ENCODE assay signal across 14 mouse cellular contexts in genomic region chr12:116907424-116907823, GRCm38 (mm10).
DNase-seq lines count a peak whose midpoint lies in the region; ATAC-seq lines count a peak whose summit lies in the region.
"Had no signal": no experiment of that assay in that cellular context is flagged by ENCODE, and none has a peak within 500 bp of the region (broad histone marks: within the 10 kb centered on the region; RNA-seq: fewer than 3 reads in every experiment).

No protein-coding gene starts in this region.

- H3K27ac ChIP-seq in forebrain, embryonic 12.5 days, result peak overlapping the region; percentile 57
- peak overlapping the region; percentile 77 for H3K27ac ChIP-seq in hindbrain, embryonic 15.5 days (replicated peaks)
- peak overlapping the region; percentile 69 for H3K27ac ChIP-seq in neural tube, embryonic 14.5 days (ENCODE audit: low read depth, low read length)
- H3K27ac ChIP-seq in intestine, embryonic 16.5 days (ENCODE audit: low read length), result no peak overlapping the region
- H3K27ac ChIP-seq in intestine, embryonic 15.5 days, result no peak overlapping the region
- H3K27ac ChIP-seq: limb, embryonic 10.5 days had no signal

- no peak overlapping the region for H3K4me3 ChIP-seq in forebrain, embryonic 12.5 days (replicated peaks)
- H3K4me3 ChIP-seq in hindbrain, embryonic 15.5 days, result no peak overlapping the region
- H3K4me3 ChIP-seq in neural tube, embryonic 14.5 days (ENCODE audit: low read depth, low read length), result no peak overlapping the region
- no peak overlapping the region for H3K4me3 ChIP-seq in intestine, embryonic 16.5 days (ENCODE audit: low read length)
- no peak overlapping the region for H3K4me3 ChIP-seq in intestine, embryonic 15.5 days (replicated peaks)
- H3K4me3 ChIP-seq: limb, embryonic 10.5 days; megakaryocyte, embryonic 14.5 days had no signal

- no peaks in the 10 kb centered on the region for H3K36me3 ChIP-seq in forebrain, embryonic 12.5 days (replicated peaks)
- H3K36me3 ChIP-seq in hindbrain, embryonic 15.5 days, result no peaks in the 10 kb centered on the region
- no peaks in the 10 kb centered on the region for H3K36me3 ChIP-seq in neural tube, embryonic 14.5 days (ENCODE audit: control insufficient read depth, insufficient read depth, low read length)
- no peaks in the 10 kb centered on the region for H3K36me3 ChIP-seq in intestine, embryonic 16.5 days (ENCODE audit: control insufficient read depth, insufficient read depth, low read length)
- H3K36me3 ChIP-seq in intestine, embryonic 15.5 days, result no peaks in the 10 kb centered on the region
- H3K36me3 ChIP-seq: limb, embryonic 10.5 days had no signal

- DNase-seq in left cerebral cortex, postnatal 14 days (ENCODE audit: low spot score in 2 of 2), result peak; percentile 42 to 62
- DNase-seq in left cerebral cortex, adult 18-20 months (ENCODE audit: low spot score in 2 of 2), result no peak
- no peak for DNase-seq in cerebellum, adult 8-10 months
- DNase-seq: adrenal gland, postnatal 25 days; cerebellum, adult 9-11 months; heart, postnatal 14 days; liver, postnatal 0 days had no signal

- peaks cover 29% of the 10 kb centered on the region for H3K4me1 ChIP-seq in forebrain, embryonic 12.5 days
- peaks cover 27% of the 10 kb centered on the region for H3K4me1 ChIP-seq in hindbrain, embryonic 15.5 days (replicated peaks)
- H3K4me1 ChIP-seq in neural tube, embryonic 14.5 days (ENCODE audit: control insufficient read depth, insufficient read depth, low read length), result peaks cover 11% of the 10 kb centered on the region
- H3K4me1 ChIP-seq in intestine, embryonic 16.5 days (ENCODE audit: control insufficient read depth, insufficient read depth, low read length), result no peaks in the 10 kb centered on the region
- no peaks in the 10 kb centered on the region for H3K4me1 ChIP-seq in intestine, embryonic 15.5 days (replicated peaks)
- H3K4me1 ChIP-seq: limb, embryonic 10.5 days; megakaryocyte, embryonic 14.5 days had no signal

- H3K9me3 ChIP-seq in forebrain, embryonic 12.5 days, result no peaks in the 10 kb centered on the region
- H3K9me3 ChIP-seq in hindbrain, embryonic 15.5 days, result no peaks in the 10 kb centered on the region
- no peaks in the 10 kb centered on the region for H3K9me3 ChIP-seq in neural tube, embryonic 14.5 days (ENCODE audit: control insufficient read depth, low read length)
- no peaks in the 10 kb centered on the region for H3K9me3 ChIP-seq in intestine, embryonic 16.5 days (ENCODE audit: control insufficient read depth, low read length)
- no peaks in the 10 kb centered on the region for H3K9me3 ChIP-seq in intestine, embryonic 15.5 days
- H3K9me3 ChIP-seq: limb, embryonic 10.5 days had no signal

- WGBS in forebrain, embryonic 12.5 days, result 40% methylated on average over 1 of the region's 1 CpGs
- 10% methylated on average over 1 of the region's 1 CpGs for WGBS in hindbrain, embryonic 15.5 days
- 5% methylated on average over 1 of the region's 1 CpGs for WGBS in neural tube, embryonic 14.5 days
- 17% methylated on average over 1 of the region's 1 CpGs for WGBS in intestine, embryonic 16.5 days
- WGBS in intestine, embryonic 15.5 days, result 35% methylated on average over 1 of the region's 1 CpGs

- H3K4me2 ChIP-seq in forebrain, embryonic 12.5 days, result no peak overlapping the region
- no peak overlapping the region for H3K4me2 ChIP-seq in hindbrain, embryonic 15.5 days
- no peak overlapping the region for H3K4me2 ChIP-seq in neural tube, embryonic 14.5 days (ENCODE audit: low read depth, low read length)
- H3K4me2 ChIP-seq in intestine, embryonic 16.5 days (ENCODE audit: low read depth, low read length), result no peak overlapping the region
- H3K4me2 ChIP-seq in intestine, embryonic 15.5 days (replicated peaks), result no peak overlapping the region

- peak; percentile 27; the same call in 1 of the 2 replicates for ATAC-seq in forebrain, embryonic 12.5 days (ENCODE audit: low FRiP score)
- ATAC-seq in hindbrain, embryonic 15.5 days (ENCODE audit: low FRiP score, low read depth), result peak; percentile 69
- ATAC-seq in neural tube, embryonic 14.5 days (ENCODE audit: low read depth), result peak; percentile 33; the same call in 1 of the 2 replicates
- no peak; the same call in 1 of the 2 replicates for ATAC-seq in intestine, embryonic 16.5 days
- ATAC-seq in intestine, embryonic 15.5 days, result no peak
- ATAC-seq: liver, postnatal 0 days had no signal

- H3K27me3 ChIP-seq in forebrain, embryonic 12.5 days, result no peaks in the 10 kb centered on the region
- H3K27me3 ChIP-seq in hindbrain, embryonic 15.5 days, result no peaks in the 10 kb centered on the region
- no peaks in the 10 kb centered on the region for H3K27me3 ChIP-seq in neural tube, embryonic 14.5 days (ENCODE audit: control insufficient read depth, insufficient read depth, low read length)
- no peaks in the 10 kb centered on the region for H3K27me3 ChIP-seq in intestine, embryonic 16.5 days (replicated peaks; ENCODE audit: control insufficient read depth, insufficient read depth, low read length)
- no peaks in the 10 kb centered on the region for H3K27me3 ChIP-seq in intestine, embryonic 15.5 days (replicated peaks)
- H3K27me3 ChIP-seq: megakaryocyte, embryonic 14.5 days had no signal

- intact Hi-C loops in left cerebral cortex, postnatal 14 days (cut with DNase I), result no loop called here

- no peak overlapping the region for H3K9ac ChIP-seq in forebrain, embryonic 12.5 days
- H3K9ac ChIP-seq in hindbrain, embryonic 15.5 days, result no peak overlapping the region
- H3K9ac ChIP-seq in neural tube, embryonic 14.5 days (replicated peaks; ENCODE audit: low read depth, low read length), result no peak overlapping the region
- H3K9ac ChIP-seq in intestine, embryonic 16.5 days (ENCODE audit: low read depth, low read length), result no peak overlapping the region
- no peak overlapping the region for H3K9ac ChIP-seq in intestine, embryonic 15.5 days
- H3K9ac ChIP-seq: liver, postnatal 0 days had no signal

Comparison
In these comparisons a context has a peak if more than half of its experiments do, and no peak if none do; other contexts are left out.
1. DNase-seq: peak in left cerebral cortex, postnatal 14 days (2 of 2); none in left cerebral cortex, adult 18-20 months (0 of 2) and cerebellum, adult 8-10 months (single experiment).
2. ATAC-seq: peak in forebrain, embryonic 12.5 days (single experiment), hindbrain, embryonic 15.5 days (single experiment) and neural tube, embryonic 14.5 days (single experiment); none in intestine, embryonic 16.5 days (single experiment) and intestine, embryonic 15.5 days (single experiment).
3. H3K27ac ChIP-seq: peak in forebrain, embryonic 12.5 days (single experiment), hindbrain, embryonic 15.5 days (single experiment) and neural tube, embryonic 14.5 days (single experiment); none in intestine, embryonic 16.5 days (single experiment) and intestine, embryonic 15.5 days (single experiment).